Mouse (Mus musculus) embryo, embryonic 11 days (tissue): ENCODE data around the gene Tmem274.

Experiments used
- DNase-seq: peaks from one replicate; pipeline ENCODE4 v3.0.0-alpha.2; 2015

Gene Tmem274

GRCm38 (mm10) chr4:149484566-149484965, 7.4 kb downstream of the Tmem274 start:
- DNase-seq, result no peak

DNA sequence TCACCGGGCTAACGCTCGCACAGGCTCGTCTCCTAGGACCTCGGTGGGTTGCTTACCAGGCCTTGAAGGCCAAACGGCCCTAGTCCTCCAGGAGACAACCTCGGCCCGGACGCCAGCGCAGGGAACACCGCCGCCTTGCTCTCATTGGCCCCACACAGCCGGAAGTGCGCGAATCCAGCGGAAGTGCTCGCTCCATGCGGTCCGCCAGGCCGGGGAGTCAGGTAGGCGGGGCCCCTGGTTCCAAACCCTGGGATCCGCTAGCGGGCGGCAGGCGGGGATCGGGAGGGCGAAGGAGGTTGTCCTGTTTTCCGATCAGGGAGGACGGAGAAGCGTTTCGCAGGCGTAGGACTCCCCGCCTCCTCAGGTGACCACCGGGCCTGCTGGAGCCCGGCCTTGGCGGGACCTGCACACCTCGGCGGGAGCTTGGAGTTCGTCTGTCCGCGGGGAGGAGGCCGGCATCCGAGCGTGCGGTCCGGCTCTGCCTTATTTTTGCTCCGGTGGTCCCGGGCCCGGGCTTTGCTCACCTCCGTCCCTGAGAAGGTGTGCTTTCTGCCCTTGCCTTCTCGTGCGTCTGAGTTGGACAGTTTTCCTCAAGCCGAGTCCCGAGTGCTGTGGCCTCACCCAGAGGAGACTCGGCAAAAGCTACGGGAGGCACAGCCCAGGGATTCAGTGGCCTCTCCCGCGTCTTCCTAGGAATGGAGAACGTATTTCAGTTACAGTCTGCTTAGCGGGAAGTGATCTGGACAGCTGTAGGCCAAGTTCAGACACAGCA, 8.1 kb downstream of the Tmem274 start, which contains the start of the genes Nmnat1 and Lzic:
Gene Nmnat1, minus strand, starts transcription at position 150 of the 772 bp plus-strand sequence.
Gene Lzic, plus strand, starts transcription at position 177 of the 772 bp plus-strand sequence.
- DNase-seq, result peak; percentile 97

DNA sequence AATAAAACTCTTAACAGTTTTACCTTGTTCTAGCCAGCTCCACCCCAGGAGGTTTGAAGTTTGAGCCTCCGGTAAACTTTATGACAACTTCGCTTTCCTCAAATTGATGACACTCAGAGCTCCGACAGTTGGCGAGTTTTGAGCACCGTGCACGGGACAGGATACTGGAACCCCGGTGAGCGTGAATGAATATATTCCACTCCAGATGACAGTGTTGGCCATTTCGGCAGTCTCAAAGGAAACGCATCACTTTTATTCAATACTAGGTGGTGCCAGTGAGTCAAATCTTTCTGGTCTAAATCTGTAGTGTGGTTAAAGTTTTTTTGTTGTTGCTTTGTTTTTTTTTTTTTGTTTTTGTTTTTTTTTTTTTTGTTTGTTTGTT, 8.6 kb downstream of the Tmem274 start:
- peak; percentile 64 for DNase-seq

GRCm38 (mm10) chr4:149487729-149488128, 10.6 kb downstream of the Tmem274 start:
- no peak for DNase-seq

DNA sequence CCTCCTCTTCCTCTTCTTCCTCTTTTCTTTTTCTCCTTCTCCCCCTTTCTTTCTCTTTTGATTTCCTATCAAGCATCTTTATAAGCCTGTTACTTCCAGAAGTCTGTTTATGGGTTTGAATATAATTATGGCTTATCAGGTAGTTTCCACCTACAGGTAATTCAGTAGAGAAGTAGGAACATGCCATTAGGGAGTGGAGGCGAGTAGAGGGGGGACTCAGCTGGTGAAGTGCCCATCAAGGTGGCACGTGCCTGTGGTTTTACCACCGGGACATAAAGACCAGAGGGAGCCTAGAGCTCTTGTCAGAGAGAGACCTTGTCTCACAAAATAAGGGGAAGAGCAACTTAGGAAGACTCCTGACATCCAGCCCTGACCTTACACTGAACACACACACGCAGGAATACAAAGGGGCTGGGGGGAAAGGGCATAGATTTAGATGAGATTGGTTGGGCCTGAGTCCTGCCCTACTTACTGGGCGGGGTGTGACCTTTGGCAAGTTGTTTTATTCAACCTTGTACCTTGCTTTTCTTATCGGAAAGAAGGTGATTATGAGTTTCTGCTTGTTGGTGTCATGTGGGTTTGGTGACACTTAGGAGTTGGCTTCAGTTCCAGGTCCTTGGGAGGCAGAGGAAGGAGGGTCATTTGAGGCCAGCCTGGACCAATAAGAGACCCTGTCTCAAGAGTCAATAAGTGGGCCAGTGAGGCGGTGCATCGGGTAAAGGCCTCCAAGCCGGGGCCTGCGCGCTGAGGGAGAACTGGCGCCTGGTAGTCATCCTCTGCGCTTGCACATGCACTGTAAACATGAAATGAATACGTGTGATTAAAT, 12.4 kb downstream of the Tmem274 start:
- DNase-seq, result no peak

DNA sequence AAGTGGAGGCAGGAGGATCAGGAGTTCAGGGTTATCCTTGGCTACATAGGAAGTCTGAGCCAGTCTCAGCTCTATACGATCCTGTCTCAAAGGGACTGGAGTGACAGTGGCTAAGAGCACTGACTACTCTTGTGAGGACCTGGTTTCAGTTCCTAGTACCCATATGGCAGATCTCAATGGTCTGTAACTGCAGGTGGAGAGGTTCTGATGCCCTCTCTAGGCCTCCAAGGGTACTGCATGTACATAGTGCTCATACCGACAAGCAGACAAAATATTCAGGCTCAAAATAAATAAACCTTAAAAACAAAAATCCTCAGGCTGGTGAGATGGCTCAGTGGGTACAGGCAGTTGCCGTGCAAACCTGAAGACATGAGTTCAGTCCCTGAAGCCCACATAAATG, 14.0 kb downstream of the Tmem274 start:
- DNase-seq, result no peak

- DNase-seq, result peak; percentile 65
These were observed 19.4 kb downstream of the Tmem274 start for GRCm38 (mm10) chr4:149496612-149497011.

DNA sequence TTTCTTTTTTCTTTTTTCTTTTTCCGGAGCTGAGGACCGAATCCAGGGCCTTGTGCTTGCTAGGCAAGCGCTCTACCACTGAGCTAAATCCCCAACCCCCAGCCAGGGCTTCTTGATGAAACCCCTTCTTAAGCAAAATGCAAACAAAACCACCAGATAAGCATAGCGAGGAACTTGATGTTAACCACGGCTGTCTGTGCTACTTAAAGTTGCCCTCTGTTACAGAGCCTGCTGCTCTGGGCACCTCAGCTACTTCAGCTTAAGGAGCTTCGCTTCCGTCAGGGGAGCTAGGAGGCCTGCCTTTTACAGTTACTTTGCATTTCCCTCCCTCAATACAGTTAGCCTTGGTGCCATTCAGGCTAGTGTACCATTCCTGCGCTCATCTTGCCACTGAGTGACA, 21.7 kb downstream of the Tmem274 start:
- DNase-seq, result no peak

DNA sequence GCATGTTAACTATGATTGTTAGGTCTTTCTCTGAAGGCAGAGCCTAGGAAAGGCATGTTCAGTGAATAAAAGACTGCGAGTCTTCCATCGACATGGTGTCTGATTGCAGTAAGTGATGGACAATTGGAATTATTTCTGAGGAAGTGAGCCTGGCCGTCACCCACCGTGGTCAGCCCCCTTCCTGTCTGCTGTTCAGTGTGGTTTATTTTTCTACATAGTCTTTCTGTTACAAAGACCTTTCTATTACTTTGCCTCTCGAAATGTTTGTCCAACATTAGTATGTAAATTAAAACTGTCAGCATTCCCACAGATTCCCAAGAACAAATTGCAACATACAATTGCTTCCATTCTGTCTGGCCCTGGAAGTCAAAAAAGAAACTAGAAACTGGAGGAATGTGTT, 22.6 kb downstream of the Tmem274 start:
- no peak for DNase-seq

GRCm38 (mm10) chr4:149504363-149504762, 27.2 kb downstream of the Tmem274 start:
- DNase-seq, result no peak

- no peak for DNase-seq
These were observed 27.7 kb downstream of the Tmem274 start for GRCm38 (mm10) chr4:149504858-149505257.

- DNase-seq, result peak; percentile 32
These were observed 28.2 kb downstream of the Tmem274 start for GRCm38 (mm10) chr4:149505261-149505967.

- no peak for DNase-seq
These were observed 29.7 kb downstream of the Tmem274 start for GRCm38 (mm10) chr4:149506904-149507303.

GRCm38 (mm10) chr4:149511221-149511646, 34.1 kb downstream of the Tmem274 start:
- no peak for DNase-seq

DNA sequence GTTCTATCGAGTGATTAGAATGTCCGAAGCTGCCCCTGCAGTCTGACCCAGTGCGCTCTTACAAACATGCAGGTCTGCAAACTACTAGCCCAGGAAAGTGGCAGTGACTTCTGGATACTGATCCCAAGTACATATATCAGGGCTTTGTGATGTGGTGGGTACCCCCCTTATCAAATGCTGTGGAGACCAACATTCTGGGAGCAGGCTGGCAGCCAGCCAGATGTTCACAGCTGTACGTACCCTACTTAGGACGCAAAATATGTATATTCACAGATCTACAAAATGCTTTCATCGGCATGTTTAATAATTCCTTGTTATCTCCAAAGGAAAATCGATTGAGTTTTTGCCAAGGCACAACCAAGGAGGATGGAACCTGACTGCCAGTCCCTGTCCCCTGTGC, 34.9 kb downstream of the Tmem274 start:
- DNase-seq, result no peak

GRCm38 (mm10) chr4:149515706-149516105, 38.5 kb downstream of the Tmem274 start:
- DNase-seq, result no peak

DNA sequence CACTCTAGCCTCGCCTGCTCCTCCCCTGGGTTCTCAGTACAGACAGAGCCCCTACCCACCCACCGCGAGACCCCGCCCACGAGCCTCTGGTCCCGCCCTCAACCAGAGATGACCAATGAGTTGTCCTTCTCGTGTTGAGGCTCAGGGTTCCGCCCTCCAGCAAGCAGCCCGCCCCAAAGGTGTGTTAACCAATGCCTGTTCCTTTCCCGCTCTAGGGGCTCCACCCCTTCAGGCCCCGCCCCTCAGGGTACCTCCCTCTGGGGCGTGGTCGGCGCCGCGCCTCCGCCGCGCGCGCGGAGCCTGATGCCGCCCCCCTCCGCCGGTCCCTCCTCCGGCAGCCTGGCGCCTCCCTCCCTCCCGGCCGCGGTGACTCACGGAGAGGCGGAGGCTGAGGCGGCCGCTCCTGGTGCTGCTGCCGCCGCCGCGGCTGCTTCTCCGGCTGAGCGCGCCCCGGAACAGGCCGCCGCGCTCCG, 40.7 kb downstream of the Tmem274 start, which contains the start of gene Ctnnbip1:
Gene Ctnnbip1, plus strand, starts transcription at position 369 of the 473 bp plus-strand sequence.
- DNase-seq, result peak; percentile 98

DNA sequence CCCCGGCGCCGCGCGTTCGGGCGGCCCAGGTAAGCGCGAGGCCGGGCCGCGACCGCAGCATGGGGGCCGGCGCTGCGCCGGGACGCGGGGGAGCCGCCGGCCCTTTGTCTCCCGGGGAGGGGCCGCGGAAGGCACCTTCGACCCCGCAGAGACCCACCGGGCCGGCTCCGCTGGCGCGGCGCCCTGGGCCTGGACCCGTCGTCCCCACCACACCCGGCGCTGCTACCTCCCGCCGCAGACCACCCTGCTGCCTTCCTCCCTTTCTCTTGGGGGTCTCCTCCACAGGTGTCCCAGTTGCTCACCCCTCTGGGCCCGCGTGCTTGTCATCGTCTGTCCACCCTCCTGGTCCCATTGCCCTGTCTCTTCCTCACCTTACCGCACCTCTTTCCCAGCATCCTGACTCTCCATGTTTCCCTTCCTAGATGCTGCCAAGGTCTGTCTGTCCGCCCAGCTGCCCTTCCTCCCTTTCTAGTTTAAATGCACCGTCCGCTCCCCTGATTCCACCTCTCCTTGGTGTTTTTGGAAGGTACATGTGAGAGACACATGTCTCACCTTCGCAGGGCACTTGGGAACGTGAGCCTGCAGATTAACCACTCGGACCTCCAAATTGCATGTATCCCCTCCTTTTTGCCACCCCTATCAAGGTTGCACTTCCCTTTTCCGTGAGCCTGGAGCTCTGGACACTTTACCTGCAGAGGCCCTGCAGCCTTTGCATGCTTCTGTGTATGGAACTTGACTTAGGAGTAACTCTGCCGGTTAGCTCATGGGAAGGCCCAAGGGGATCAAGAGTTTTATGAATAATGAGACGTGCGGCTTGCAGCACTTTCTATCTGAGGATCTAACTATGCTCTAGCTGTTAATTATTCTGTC, 41.4 kb downstream of the Tmem274 start:
- DNase-seq, result no peak

DNA sequence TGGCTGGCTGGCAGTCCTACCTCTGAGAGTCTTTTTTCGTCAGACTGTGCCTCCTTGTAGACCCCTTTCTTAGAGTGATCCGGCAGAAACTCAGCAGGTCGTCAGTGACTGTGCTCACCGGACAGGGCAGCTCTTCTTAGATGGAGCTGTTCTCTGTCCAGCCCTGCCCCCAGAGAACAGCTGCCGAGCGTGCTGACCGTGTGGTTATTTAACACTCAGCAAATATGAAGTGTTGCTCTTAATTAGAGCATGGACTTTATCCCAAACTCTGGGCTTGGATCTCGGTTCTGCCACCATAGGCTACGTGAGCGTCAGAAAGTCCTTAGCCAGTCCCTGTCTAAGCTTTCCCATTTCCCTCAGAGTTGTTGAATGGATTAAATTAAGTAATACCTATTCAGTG, 44.1 kb downstream of the Tmem274 start:
- no peak for DNase-seq

- DNase-seq, result no peak
These were observed 46.8 kb downstream of the Tmem274 start for GRCm38 (mm10) chr4:149523961-149524360.

GRCm38 (mm10) chr4:149525170-149525569, 48.0 kb downstream of the Tmem274 start:
- no peak for DNase-seq

GRCm38 (mm10) chr4:149525811-149526210, 48.6 kb downstream of the Tmem274 start:
- no peak for DNase-seq
